Mouse (Mus musculus) ES-Bruce4 (cell line): ENCODE data around the gene Trim38.
"Not testable (repeated sequence)": the region's sequence is repeated elsewhere in the genome, so short reads cannot be mapped to it uniquely, and the experiment has no call there.

Experiments used
- CTCF ChIP-seq: IDR thresholded peaks from one replicate; pipeline ENCODE4 v1.8.1; 2011; ENCODE audit warnings: low read depth, low read length
- EP300 ChIP-seq: IDR thresholded peaks from 2 replicates; pipeline ENCODE4 v1.6.1; 2011; ENCODE audit warnings: low read depth, low read length; ENCODE audit not compliant: insufficient read depth

- TF ChIP-seq CTCF, EP300: not testable (repeated sequence)
Observed at GRCm38 (mm10) chr13:23752067-23752741, 17.5 kb upstream of the Trim38 start, which contains the start of gene Hist1h3b.
